Mouse (Mus musculus): ENCODE results near the gene Lrrc19.

DNA sequence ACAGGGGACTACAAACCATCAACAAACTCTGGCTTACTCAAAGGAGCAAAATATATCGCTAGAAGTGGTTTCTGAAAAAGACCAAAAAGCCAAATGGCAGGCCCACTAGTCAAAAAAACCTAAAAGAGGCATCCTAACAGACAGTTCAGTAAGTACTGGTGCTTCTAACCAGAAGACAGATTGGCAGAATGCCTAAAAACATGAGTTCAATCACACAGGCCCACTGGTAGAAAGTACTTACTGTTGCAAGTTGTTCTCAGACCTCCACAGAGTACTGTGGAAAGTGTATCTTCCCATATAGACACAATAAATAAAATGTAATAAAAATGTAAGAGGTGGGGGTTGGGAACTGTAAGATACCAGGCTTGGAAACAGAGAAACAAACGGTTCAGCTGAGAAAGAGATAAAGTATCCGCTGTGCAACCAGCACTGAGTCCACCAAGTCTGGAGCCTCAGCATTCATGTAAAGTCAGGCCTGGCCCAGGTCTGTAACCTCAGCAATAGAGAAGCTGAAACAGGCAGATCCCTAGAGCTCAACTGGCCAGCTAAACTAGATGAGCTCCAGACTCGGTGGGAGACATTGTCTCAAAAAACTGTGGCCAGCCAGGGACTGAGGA, 58.1 kb downstream of the Lrrc19 start:
- TF ChIP-seq CTCF (IDR thresholded peaks at IDR 0.05; ENCODE audit: low read depth, low read length), result no peak
- TF ChIP-seq GATA2 (IDR thresholded peaks at IDR 0.05; ENCODE audit: borderline replicate concordance, low read depth, low read length), result no peak
- no peak for TF ChIP-seq GATA1 (IDR thresholded peaks at IDR 0.05; ENCODE audit: borderline replicate concordance, low read length)
- no peak for TF ChIP-seq POLR2AphosphoS5 (IDR thresholded peaks at IDR 0.05; ENCODE audit: insufficient replicate concordance, low read depth, low read length)
- no peak for TF ChIP-seq TAL1 (conservative IDR thresholded peaks at IDR 0.05; ENCODE audit: low read depth, low read length)

Measured in G1E (cell line).